Mouse (Mus musculus) liver, embryonic 16.5 days (tissue): ENCODE results near the gene Lgr6. TPM values are rescaled to one million over a fixed set of nuclear protein-coding genes. Genes with fewer than 3 reads are reported as not detected.

Experiments
- ATAC-seq: fragments of 200-750 bp; cut with Nextera tagmentation; 2 replicates; pipeline ENCODE4 v1.8.0; 2017; ENCODE audit warnings: low read depth, mild to moderate bottlenecking, moderate number of reproducible peaks, moderate library complexity
- H3K27ac ChIP-seq: fragments of 300-500 bp; sonication (generic); 2 replicates; pipeline ENCODE4 v1.5.1; 2014; ENCODE audit warnings: mild to moderate bottlenecking, low read length
- H3K27me3 ChIP-seq: fragments of 300-500 bp; sonication (generic); 2 replicates; pipeline ENCODE4 v1.6.1; 2014; ENCODE audit warnings: low read depth, low read length, mixed read lengths; ENCODE audit not compliant: control insufficient read depth, insufficient read depth
- H3K36me3 ChIP-seq: fragments of 300-500 bp; sonication (generic); 2 replicates; pipeline ENCODE4 v1.6.1; 2014; ENCODE audit warnings: mild to moderate bottlenecking; ENCODE audit not compliant: control insufficient read depth, insufficient read depth
- H3K4me1 ChIP-seq: fragments of 300-500 bp; sonication (generic); 2 replicates; pipeline ENCODE4 v1.6.1; 2014; ENCODE audit warnings: low read depth, low read length, mixed read lengths; ENCODE audit not compliant: control insufficient read depth
- H3K4me2 ChIP-seq: fragments of 300-500 bp; sonication (generic); 2 replicates; pipeline ENCODE4 v1.6.1; 2014; ENCODE audit warnings: low read depth, low read length, mixed read lengths
- H3K4me3 ChIP-seq: fragments of 300-500 bp; sonication (generic); 2 replicates; pipeline ENCODE4 v1.5.1; 2014; ENCODE audit warnings: low read depth, mild to moderate bottlenecking, low read length
- H3K9ac ChIP-seq: fragments of 300-500 bp; sonication (generic); 2 replicates; pipeline ENCODE4 v1.6.1; 2014; ENCODE audit warnings: low read depth, low read length
- H3K9me3 ChIP-seq: fragments of 300-500 bp; sonication (generic); replicated peaks from 2 replicates; pipeline ENCODE4 v1.6.1; 2016; ENCODE audit warnings: low read length; ENCODE audit not compliant: control insufficient read depth
- WGBS: fragments of 180-500 bp; shearing (Covaris S2); extraction: QIAGEN DNeasy Blood & Tissue Kit; methylation state at CpG from one replicate; pipeline ENCODE4 v1.1.7; 2014; ENCODE audit not compliant: insufficient replicate concordance; 5-methylcytosine and 5-hydroxymethylcytosine counted together
- polyA plus RNA-seq: library from polyadenylated mRNA; unstranded; fragments of >200 nt; fragmentation: Nextera tagmentation; extraction: Ambion mirVana; gene quantifications from 2 replicates; pipeline ENCODE4 v1.2.1, GENCODE M21; 2015

The Lgr6 gene
- polyA plus RNA-seq, 1 experiment from 2014 or later, result 0.08 TPM

DNA sequence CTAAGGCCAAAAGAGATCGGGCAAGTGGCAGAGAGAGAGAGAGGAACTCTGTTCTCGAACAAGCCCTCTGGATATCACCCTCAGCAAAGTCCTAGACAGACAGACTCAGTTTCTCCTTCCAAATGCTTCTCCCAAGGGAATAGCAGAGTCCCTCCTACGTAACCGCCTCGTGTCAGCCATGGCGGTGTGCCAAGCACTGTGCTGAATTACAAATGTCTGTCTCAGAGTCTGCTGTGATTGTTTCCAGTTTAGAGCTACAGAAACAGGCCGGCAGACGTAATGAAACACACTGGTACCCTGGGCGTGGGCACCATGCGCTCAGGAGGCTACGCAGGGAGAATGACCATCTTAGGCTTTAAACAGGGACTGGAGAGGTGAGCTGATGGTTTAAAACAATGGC is 8.8 kb downstream of the Lgr6 start:
- Histone ChIP-seq H3K4me1 (peaks cover 3% of the 10 kb centered on the region; the same call in 1 of the 2 replicates), H3K4me2 (no peak overlapping the region), H3K27me3 (peaks cover 6% of the 10 kb centered on the region; the same call in 1 of the 2 replicates), H3K4me3 (no peak overlapping the region), H3K27ac (no peak overlapping the region), H3K9me3 (no peaks in the 10 kb centered on the region), H3K9ac (no peak overlapping the region), H3K36me3 (no peaks in the 10 kb centered on the region)
- WGBS, result 71% methylated on average over 11 of the region's 11 CpGs
- ATAC-seq, result no peak

- ATAC-seq, result 0 out of 2 replicates have a peak, but pooled peaks have one; percentile 37
Measured at GRCm38 (mm10) chr1:135095189-135095588, 9.9 kb downstream of the Lgr6 start.

DNA sequence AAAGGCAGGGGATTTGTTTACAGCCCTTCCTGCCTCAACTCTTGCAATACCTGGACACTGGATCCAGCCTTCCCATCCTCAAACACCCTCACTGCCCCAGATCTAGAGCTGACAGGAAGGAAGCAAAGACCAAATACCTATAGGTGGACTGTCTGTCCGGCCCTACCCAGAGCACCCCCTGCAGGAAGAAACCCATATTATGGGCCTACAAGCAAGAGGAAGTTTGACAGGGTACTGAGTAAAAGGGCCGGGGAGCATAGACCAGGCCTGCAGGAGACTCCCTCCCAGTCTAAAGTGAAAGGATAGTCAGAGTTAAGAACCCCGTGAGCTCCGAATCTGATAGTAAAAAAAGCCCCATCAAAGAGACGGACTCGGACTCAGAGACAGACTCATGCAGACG is 10.4 kb downstream of the Lgr6 start:
- ATAC-seq, result no peak
- no peaks in the 10 kb centered on the region for H3K27me3 ChIP-seq

More at GRCm38 (mm10) chr1:135095189-135095588, 9.9 kb downstream of the Lgr6 start:
- Histone ChIP-seq H3K27me3 (no peaks in the 10 kb centered on the region), H3K9me3 (no peaks in the 10 kb centered on the region), H3K4me2 (no peak overlapping the region), H3K9ac (no peak overlapping the region), H3K4me3 (no peak overlapping the region), H3K27ac (no peak overlapping the region), H3K4me1 (peaks cover 3% of the 10 kb centered on the region; the same call in 1 of the 2 replicates), H3K36me3 (no peaks in the 10 kb centered on the region)
- 5% methylated on average over 7 of the region's 7 CpGs for WGBS

DNA sequence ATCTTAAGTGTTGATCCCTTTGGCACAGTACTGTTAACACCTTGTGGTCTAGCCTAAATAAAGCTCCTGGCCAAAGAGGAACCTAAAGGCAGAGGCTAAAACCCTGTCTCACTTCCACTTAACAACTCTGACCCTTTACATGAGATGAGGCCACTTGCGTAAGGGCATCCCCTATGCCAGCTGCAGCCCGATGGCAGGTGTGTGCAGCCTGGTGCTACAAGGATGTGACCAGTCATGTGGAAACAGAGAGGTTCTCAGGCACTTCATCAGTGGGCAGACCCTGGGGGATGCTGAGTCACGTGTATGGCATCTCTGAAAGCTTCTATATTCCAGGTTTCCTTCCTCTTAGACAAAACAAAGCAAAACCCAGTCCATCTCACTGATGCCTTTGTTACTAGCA is 14.2 kb downstream of the Lgr6 start:
- H3K9me3 ChIP-seq, result no peaks in the 10 kb centered on the region
- no peak overlapping the region for H3K4me2 ChIP-seq
- H3K9ac ChIP-seq, result no peak overlapping the region
- WGBS, result 28% methylated on average over 3 of the region's 3 CpGs
- peaks cover 8% of the 10 kb centered on the region for H3K27me3 ChIP-seq
- no peaks in the 10 kb centered on the region for H3K36me3 ChIP-seq
- H3K27ac ChIP-seq, result no peak overlapping the region
- no peak for ATAC-seq
- H3K4me1 ChIP-seq, result peaks cover 3% of the 10 kb centered on the region; the same call in 1 of the 2 replicates
- no peak overlapping the region for H3K4me3 ChIP-seq

More for the DNA sequence above, 10.4 kb downstream of the Lgr6 start:
- no peak overlapping the region for H3K4me2 ChIP-seq
- no peak overlapping the region for H3K4me3 ChIP-seq
- H3K36me3 ChIP-seq, result no peaks in the 10 kb centered on the region
- no peak overlapping the region for H3K27ac ChIP-seq
- no peaks in the 10 kb centered on the region for H3K9me3 ChIP-seq
- peaks cover 3% of the 10 kb centered on the region; the same call in 1 of the 2 replicates for H3K4me1 ChIP-seq
- no peak overlapping the region for H3K9ac ChIP-seq
- WGBS, result 30% methylated on average over 7 of the region's 7 CpGs

DNA sequence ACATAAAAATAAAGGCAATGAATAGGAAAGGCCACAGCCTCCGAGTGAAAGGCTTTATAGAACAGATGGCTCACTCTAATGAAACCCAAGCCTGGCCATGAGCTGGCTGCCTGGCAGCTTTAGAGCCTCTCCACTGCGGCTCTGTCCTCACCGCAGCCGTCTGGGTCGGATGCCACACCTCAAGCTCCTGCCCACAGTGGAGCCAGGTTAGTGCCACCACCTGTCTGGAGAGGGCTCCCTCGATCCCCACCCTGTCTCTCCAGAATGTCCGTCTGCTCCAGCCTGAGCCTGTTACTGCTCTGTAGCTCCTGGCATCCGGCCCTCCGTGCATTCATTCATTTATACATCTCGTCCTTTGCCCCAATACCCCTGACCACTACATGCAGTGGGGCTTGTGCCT is 15.4 kb downstream of the Lgr6 start:
- Histone ChIP-seq H3K36me3 (no peaks in the 10 kb centered on the region), H3K4me2 (no peak overlapping the region), H3K27me3 (peaks cover 21% of the 10 kb centered on the region), H3K4me3 (no peak overlapping the region), H3K9ac (no peak overlapping the region), H3K27ac (no peak overlapping the region), H3K4me1 (no peaks in the 10 kb centered on the region), H3K9me3 (no peaks in the 10 kb centered on the region)
- 60% methylated on average over 10 of the region's 10 CpGs for WGBS
- no peak for ATAC-seq

DNA sequence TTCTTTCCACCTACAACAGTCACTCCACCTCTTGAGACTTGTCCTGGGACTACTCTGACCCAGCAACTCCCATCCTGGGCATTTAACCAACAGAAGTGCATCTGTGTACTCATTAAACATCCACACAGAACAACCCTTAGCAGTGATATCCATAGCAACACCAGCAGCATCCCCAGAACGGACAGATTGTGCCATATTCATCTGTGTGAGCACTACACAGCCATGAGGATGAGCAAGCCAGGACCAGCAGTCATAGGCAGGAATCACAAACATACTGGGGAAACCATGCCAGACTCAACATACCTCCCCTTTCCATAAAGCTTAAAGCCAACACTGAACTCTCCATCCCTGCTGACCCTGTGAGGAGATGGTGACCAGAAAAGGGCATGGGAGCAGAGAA is 17.7 kb downstream of the Lgr6 start:
- peaks cover 24% of the 10 kb centered on the region for H3K27me3 ChIP-seq
- no peak for ATAC-seq
- 33% methylated on average over 1 of the region's 1 CpGs for WGBS

DNA sequence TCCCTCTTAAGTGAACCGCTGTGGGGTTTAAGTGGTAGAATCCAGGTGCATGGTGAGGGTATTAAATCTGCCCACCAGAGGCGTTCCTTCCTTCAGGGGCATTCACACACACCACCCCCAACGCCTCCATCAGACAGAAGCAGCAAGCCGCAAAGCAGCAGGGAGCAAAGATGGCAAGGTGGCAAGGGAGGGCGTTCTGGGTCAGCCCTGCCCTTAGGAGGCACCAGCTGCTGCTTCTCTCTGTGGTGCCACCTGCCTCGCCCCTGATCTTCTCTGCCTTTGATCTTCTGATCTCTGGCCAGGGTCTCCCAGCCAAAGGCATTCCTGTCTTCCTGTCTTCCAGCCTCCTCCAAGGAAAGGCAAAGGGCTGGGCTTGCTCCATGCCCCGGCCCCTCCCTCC is 19.1 kb downstream of the Lgr6 start:
- Histone ChIP-seq H3K27ac (no peak overlapping the region), H3K9me3 (no peaks in the 10 kb centered on the region), H3K9ac (no peak overlapping the region), H3K4me2 (no peak overlapping the region), H3K27me3 (peaks cover 24% of the 10 kb centered on the region), H3K4me3 (no peak overlapping the region), H3K36me3 (no peaks in the 10 kb centered on the region), H3K4me1 (no peaks in the 10 kb centered on the region)
- 26% methylated on average over 7 of the region's 7 CpGs for WGBS
- ATAC-seq, result no peak

More for the DNA sequence above, 17.7 kb downstream of the Lgr6 start:
- H3K4me1 ChIP-seq, result no peaks in the 10 kb centered on the region
- H3K9ac ChIP-seq, result no peak overlapping the region
- H3K36me3 ChIP-seq, result no peaks in the 10 kb centered on the region
- H3K27ac ChIP-seq, result no peak overlapping the region
- no peak overlapping the region for H3K4me3 ChIP-seq
- no peak overlapping the region for H3K4me2 ChIP-seq
- H3K9me3 ChIP-seq, result no peaks in the 10 kb centered on the region

- 10% methylated on average over 28 of the region's 28 CpGs for WGBS
- peaks cover 24% of the 10 kb centered on the region for H3K27me3 ChIP-seq
- H3K36me3 ChIP-seq, result no peaks in the 10 kb centered on the region
- no peak overlapping the region for H3K4me2 ChIP-seq
- H3K4me3 ChIP-seq, result no peak overlapping the region
- no peak overlapping the region for H3K9ac ChIP-seq
- H3K4me1 ChIP-seq, result no peaks in the 10 kb centered on the region
- H3K9me3 ChIP-seq, result no peaks in the 10 kb centered on the region
- no peak for ATAC-seq
- H3K27ac ChIP-seq, result no peak overlapping the region
Measured at GRCm38 (mm10) chr1:135085296-135085871, 19.7 kb downstream of the Lgr6 start.

- WGBS, result 44% methylated on average over 9 of the region's 9 CpGs
- Histone ChIP-seq H3K36me3 (no peaks in the 10 kb centered on the region), H3K9me3 (no peaks in the 10 kb centered on the region), H3K27ac (no peak overlapping the region), H3K9ac (no peak overlapping the region), H3K4me2 (no peak overlapping the region), H3K4me3 (no peak overlapping the region), H3K4me1 (no peaks in the 10 kb centered on the region), H3K27me3 (peaks cover 24% of the 10 kb centered on the region)
- ATAC-seq, result no peak
Measured at GRCm38 (mm10) chr1:135083465-135083864, 21.6 kb downstream of the Lgr6 start.
